Mouse (Mus musculus) kidney, embryonic 14.5 days (tissue): Measurements from ENCODE around the gene Musk. TPM values are rescaled to one million over a fixed set of nuclear protein-coding genes. Genes with fewer than 3 reads are reported as not detected.

Experiments
- ATAC-seq: fragments of 200-750 bp; cut with Nextera tagmentation; 2 replicates; pipeline ENCODE4 v1.8.0; 2017; ENCODE audit warnings: moderate number of reproducible peaks, mild to moderate bottlenecking, moderate TSS enrichment, moderate library complexity; ENCODE audit not compliant: low FRiP score, low TSS enrichment
- H3K27ac ChIP-seq: fragments of 300-500 bp; sonication (generic); 2 replicates; pipeline ENCODE4 v1.5.1; 2014; ENCODE audit warnings: low read depth, mild to moderate bottlenecking, low read length, moderate library complexity, mixed read lengths
- H3K27me3 ChIP-seq: fragments of 300-500 bp; sonication (generic); 2 replicates; pipeline ENCODE4 v1.6.1; 2014; ENCODE audit warnings: mild to moderate bottlenecking, low read length; ENCODE audit not compliant: control insufficient read depth, insufficient read depth
- H3K36me3 ChIP-seq: fragments of 300-500 bp; sonication (generic); 2 replicates; pipeline ENCODE4 v1.6.1; 2014; ENCODE audit warnings: low read length, mixed read lengths; ENCODE audit not compliant: control insufficient read depth, insufficient read depth
- H3K4me1 ChIP-seq: fragments of 300-500 bp; sonication (generic); 2 replicates; pipeline ENCODE4 v1.6.1; 2014; ENCODE audit warnings: low read length, mixed read lengths; ENCODE audit not compliant: control insufficient read depth, insufficient read depth
- H3K4me2 ChIP-seq: fragments of 300-500 bp; sonication (generic); replicated peaks from 2 replicates; pipeline ENCODE4 v1.6.1; 2014; ENCODE audit warnings: low read depth, mild to moderate bottlenecking, low read length
- H3K4me3 ChIP-seq: fragments of 300-500 bp; sonication (generic); 2 replicates; pipeline ENCODE4 v1.5.1; 2014; ENCODE audit warnings: mild to moderate bottlenecking, low read length
- H3K9ac ChIP-seq: fragments of 300-500 bp; sonication (generic); 2 replicates; pipeline ENCODE4 v1.6.1; 2014; ENCODE audit warnings: low read depth, mild to moderate bottlenecking, low read length, moderate library complexity
- H3K9me3 ChIP-seq: fragments of 300-500 bp; sonication (generic); 2 replicates; pipeline ENCODE4 v1.6.1; 2016; ENCODE audit warnings: low read length; ENCODE audit not compliant: control insufficient read depth
- WGBS: fragments of 180-500 bp; shearing (Covaris S2); extraction: QIAGEN DNeasy Blood & Tissue Kit; methylation state at CpG from one replicate; pipeline ENCODE4 v1.1.7; 2014; 5-methylcytosine and 5-hydroxymethylcytosine counted together
- polyA plus RNA-seq: library from polyadenylated mRNA; unstranded; fragments of >200 nt; fragmentation: Nextera tagmentation; extraction: Ambion mirVana; gene quantifications from 2 replicates; pipeline ENCODE4 v1.2.1, GENCODE M21; 2014

The Musk gene
- polyA plus RNA-seq, 1 experiment from 2014 or later: 0.14 TPM

- Histone ChIP-seq H3K4me1 (no peaks in the 10 kb centered on the region), H3K4me2 (no peak overlapping the region), H3K4me3 (no peak overlapping the region), H3K9me3 (no peaks in the 10 kb centered on the region), H3K36me3 (no peaks in the 10 kb centered on the region), H3K9ac (no peak overlapping the region), H3K27ac (no peak overlapping the region), H3K27me3 (no peaks in the 10 kb centered on the region; the same call in 1 of the 2 replicates)
- ATAC-seq: no peak
- WGBS: 94% methylated on average over 3 of the region's 3 CpGs
Measured at GRCm38 (mm10) chr4:58415537-58415936, 129.8 kb downstream of the Musk start.

GRCm38 (mm10) chr4:58417319-58417718 is 131.6 kb downstream of the Musk start:
- Histone ChIP-seq H3K4me2 (no peak overlapping the region), H3K9me3 (no peaks in the 10 kb centered on the region), H3K4me1 (no peaks in the 10 kb centered on the region), H3K9ac (no peak overlapping the region), H3K27me3 (no peaks in the 10 kb centered on the region; the same call in 1 of the 2 replicates), H3K27ac (no peak overlapping the region), H3K4me3 (no peak overlapping the region), H3K36me3 (no peaks in the 10 kb centered on the region)
- no peak for ATAC-seq
- WGBS: 72% methylated on average over 4 of the region's 4 CpGs

- no peak for ATAC-seq
- Histone ChIP-seq H3K36me3 (no peaks in the 10 kb centered on the region), H3K9ac (no peak overlapping the region), H3K27ac (no peak overlapping the region), H3K27me3 (no peaks in the 10 kb centered on the region; the same call in 1 of the 2 replicates), H3K4me1 (no peaks in the 10 kb centered on the region), H3K4me2 (no peak overlapping the region), H3K9me3 (no peaks in the 10 kb centered on the region), H3K4me3 (no peak overlapping the region)
- WGBS: 39% methylated on average over 5 of the region's 5 CpGs
Measured at GRCm38 (mm10) chr4:58419225-58419624, 133.5 kb downstream of the Musk start.

- WGBS: 73% methylated on average over 9 of the region's 9 CpGs
- H3K9me3 ChIP-seq: no peaks in the 10 kb centered on the region
- H3K9ac ChIP-seq: no peak overlapping the region
- H3K4me1 ChIP-seq: no peaks in the 10 kb centered on the region
- no peak for ATAC-seq
- H3K4me2 ChIP-seq: no peak overlapping the region
- H3K36me3 ChIP-seq: no peaks in the 10 kb centered on the region
- H3K27me3 ChIP-seq: no peaks in the 10 kb centered on the region
- no peak overlapping the region for H3K27ac ChIP-seq
- H3K4me3 ChIP-seq: no peak overlapping the region
Measured at GRCm38 (mm10) chr4:58423276-58423930, 137.6 kb downstream of the Musk start.

Other genes starting within 250 kb of the Musk start
- gene Svep1, start 79.1 kb upstream of the Musk start, polyA plus RNA-seq: 2.4 and 4.2 TPM in 2 replicates